Mouse (Mus musculus) cerebellum, adult 9-11 months (tissue): Measurements from ENCODE around the gene Tspan12.

Experiments
- DNase-seq: peaks from one replicate; pipeline ENCODE4 v3.0.0; 2022

Gene Tspan12

DNA sequence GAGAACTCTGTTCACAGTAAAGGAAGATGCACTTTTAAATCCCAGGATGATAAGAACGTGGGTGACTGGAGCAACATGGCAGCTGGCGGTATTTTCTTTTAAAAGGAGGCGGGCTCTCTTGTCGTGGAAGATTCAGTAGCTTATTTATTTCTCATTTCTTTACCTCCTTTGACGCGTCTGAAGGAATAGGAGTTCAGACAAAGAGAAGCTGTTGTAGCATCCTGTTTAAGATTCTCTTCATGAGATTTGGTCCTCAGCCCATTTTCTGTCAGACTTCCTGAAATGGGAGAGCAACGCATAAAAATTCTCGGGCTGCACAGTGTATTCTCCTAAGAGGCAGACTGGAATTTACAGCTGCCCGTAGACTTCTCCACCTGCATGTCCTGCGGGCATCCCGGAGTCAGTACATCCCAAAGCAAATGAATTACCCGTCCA is 84.5 kb downstream of the Tspan12 start:
- no peak for DNase-seq

DNA sequence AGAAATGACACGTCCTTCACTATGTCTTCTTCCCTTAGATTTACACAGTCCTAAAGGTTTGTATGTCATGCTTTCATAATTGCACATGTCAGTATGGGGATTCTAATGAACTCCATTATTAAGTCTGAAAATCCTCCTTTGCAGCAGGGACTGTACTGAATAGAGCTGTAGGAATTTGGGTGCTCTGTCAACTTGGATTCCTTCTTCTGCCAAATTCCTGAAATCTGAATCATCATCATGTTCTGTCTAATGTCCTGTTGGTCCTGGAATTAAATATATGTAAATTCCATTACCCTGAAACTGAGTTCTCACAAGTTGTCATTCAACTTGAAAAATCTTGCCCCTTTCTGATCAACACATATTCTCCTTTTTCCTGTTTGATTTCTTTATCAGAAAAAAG is 104.8 kb downstream of the Tspan12 start:
- no peak for DNase-seq

DNA sequence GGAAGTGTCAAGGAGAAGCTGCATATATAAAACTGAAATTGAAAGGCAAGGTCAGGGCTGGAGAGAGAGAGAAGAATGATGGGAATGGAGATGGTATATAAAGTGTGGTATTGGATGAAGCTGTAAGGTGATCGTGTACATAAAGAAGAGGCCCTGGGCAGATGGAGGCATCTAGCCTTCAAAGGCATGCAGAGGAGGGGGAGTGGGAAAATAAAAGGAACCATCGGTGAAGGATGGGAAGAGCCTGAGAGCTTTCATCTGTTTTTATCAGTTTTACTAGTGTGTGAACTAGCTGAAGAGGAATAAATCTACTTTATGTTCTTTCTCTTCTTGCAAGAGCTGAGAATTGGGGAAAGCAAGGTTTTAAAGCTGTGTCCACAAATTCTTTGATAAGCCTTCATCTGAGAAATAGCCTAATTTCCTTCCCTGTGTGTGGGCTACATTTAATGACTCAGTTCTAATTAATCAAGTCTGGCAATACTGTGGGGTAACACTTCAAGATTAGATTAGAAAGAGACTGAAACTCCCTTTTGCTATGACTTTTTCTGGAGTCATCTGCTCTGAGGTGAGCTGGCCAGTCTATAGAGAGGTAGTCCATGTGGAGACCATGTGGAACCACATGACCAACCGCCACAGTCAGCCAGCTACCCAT is 107.6 kb downstream of the Tspan12 start:
- DNase-seq = no peak

DNA sequence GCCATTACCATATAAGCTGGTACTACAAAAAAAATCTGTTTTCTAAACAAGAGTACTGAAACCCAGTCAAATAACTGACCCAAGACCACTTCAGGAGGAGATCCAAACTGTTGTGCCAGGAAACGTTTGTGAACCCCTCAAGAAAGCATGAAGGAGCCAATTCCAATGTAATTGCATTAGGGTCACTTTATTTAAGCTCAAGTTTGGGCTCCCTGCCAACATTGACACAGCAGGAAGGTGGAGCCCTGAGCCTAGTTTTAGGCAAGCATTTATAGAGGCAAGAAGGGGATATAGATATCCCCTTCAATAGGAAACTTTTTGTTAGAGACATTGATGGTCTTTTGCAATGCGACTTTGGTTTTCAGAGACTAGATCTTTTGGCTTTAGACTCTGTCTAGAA is 111.7 kb downstream of the Tspan12 start:
- DNase-seq = no peak

DNA sequence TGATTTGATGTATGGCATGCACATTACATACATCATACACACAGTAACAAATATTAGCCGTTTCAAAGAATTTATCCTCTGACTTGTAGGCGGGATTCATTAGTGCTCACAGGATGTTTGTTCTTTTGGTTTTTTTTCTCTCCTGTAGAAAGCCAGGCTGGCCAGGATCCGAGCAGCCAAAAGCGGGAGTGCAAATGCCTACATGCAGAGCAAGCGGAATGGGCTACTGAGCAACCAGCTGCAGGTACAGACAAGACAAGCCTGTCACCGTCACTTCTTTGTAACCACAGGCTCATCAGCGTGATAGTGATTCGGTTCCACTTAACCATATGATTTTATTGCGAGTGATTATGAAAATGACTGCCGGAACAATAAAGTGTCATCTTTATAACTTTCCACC is 130.1 kb downstream of the Tspan12 start:
- no peak for DNase-seq
